Mouse (Mus musculus) testis, adult 2 months (tissue): Measurements from ENCODE around the gene Arid1b.

Experiments
- CTCF ChIP-seq: fragments of 200-500 bp; IDR thresholded peaks from 2 replicates; pipeline ENCODE4 v1.5.1; 2012; ENCODE audit warnings: low read depth, mild to moderate bottlenecking, inconsistent platforms, low read length, moderate library complexity; ENCODE audit not compliant: control insufficient read depth, insufficient read depth, insufficient replicate concordance
- POLR2A ChIP-seq: fragments of 200-500 bp; IDR thresholded peaks from 2 replicates; pipeline ENCODE4 v1.6.1; 2012; ENCODE audit warnings: low read depth, mild to moderate bottlenecking, inconsistent platforms, low read length, moderate library complexity; ENCODE audit not compliant: control insufficient read depth

GRCm38 (mm10) chr17:5249681-5250180 lies 255.6 kb downstream of the Arid1b start:
- no peak for TF ChIP-seq CTCF
- no peak for TF ChIP-seq POLR2A
